Mouse (Mus musculus): ENCODE data around the gene Gm3043.
"Not testable (repeated sequence)": the region's sequence is repeated elsewhere in the genome, so short reads cannot be mapped to it uniquely, and the experiment has no call there.

The Gm3043 gene

GRCm38 (mm10) chr14:3688483-3688882, at the start of gene Gm3043:
Gene Gm3043 (plus strand): TSS chr14:3688783.
- not testable (repeated sequence) for DNase-seq (ENCODE audit: low spot score in 2 of 2)

GRCm38 (mm10) chr14:3651730-3652129, 36.9 kb upstream of the Gm3043 start, which contains the start of gene Gm3020:
Gene Gm3020 (plus strand): TSS chr14:3652030.
- DNase-seq (ENCODE audit: low spot score in 2 of 2): not testable (repeated sequence)
